Mouse (Mus musculus) stomach, postnatal 0 days (tissue): ENCODE results near the gene 5330417C22Rik.

Experiments used
- CTCF ChIP-seq: IDR thresholded peaks from 2 replicates; pipeline ENCODE4 v1.5.1; 2016; ENCODE audit warnings: antibody characterized with exemption, low read depth, mild to moderate bottlenecking, moderate library complexity
- EP300 ChIP-seq: optimal IDR thresholded peaks from 2 replicates; pipeline ENCODE3; 2016; ENCODE audit warnings: antibody characterized with exemption

- TF ChIP-seq EP300 (peak; percentile 50), CTCF (no peak)
Observed at GRCm38 (mm10) chr3:108571443-108572294, 35.3 kb upstream of the 5330417C22Rik start, which contains the start of gene Taf13.
